Mouse (Mus musculus): ENCODE data around the gene R3hcc1l. TPM values are rescaled to one million over a fixed set of nuclear protein-coding genes. Genes with fewer than 3 reads are reported as not detected.

Gene R3hcc1l
- total and polyA plus RNA-seq, 3 experiments, result 2.7 to 28.7 (median 28.2) TPM

GRCm38 (mm10) chr19:42515656-42516055 lies 2.9 kb upstream of the R3hcc1l start:
- Histone ChIP-seq H3K4me1 (ENCODE audit: control insufficient read depth, insufficient read depth, low read length) (peaks cover 3% of the 10 kb centered on the region), H3K27me3 (ENCODE audit: control insufficient read depth, insufficient read depth, low read length) (no peaks in the 10 kb centered on the region), H3K79me2 (replicated peaks; ENCODE audit: control insufficient read depth, insufficient read depth, low read length) (0 out of 2 replicates have a peak, but pooled peaks cover 2% of the 10 kb centered on the region), H3K9ac (ENCODE audit: low read depth, low read length) (no peak overlapping the region), H3K36me3 (ENCODE audit: control insufficient read depth, insufficient read depth, low read length) (peaks cover 1% of the 10 kb centered on the region; the same call in 1 of the 2 replicates), H3K27ac (no peak overlapping the region), H3K4me3 (no peak overlapping the region)
- WGBS, result 75% methylated on average over 8 of the region's 8 CpGs
- no peak for TF ChIP-seq EP300 (IDR thresholded peaks at IDR 0.05; ENCODE audit: insufficient read depth, low read depth, low read length)
- TF ChIP-seq POLR2A (IDR thresholded peaks at IDR 0.05; ENCODE audit: insufficient read depth, low read depth, low read length), result no peak
- TF ChIP-seq CTCF (IDR thresholded peaks at IDR 0.05), result no peak
- intact Hi-C loops (cut with DNase I), result loop anchor here (5.0 to 10.0 kb wide), 2 partner anchors 147 to 711 kb away; partner anchors contain the start of gene Arhgap19
- DNase-seq, result no peak

- Histone ChIP-seq H3K27ac (no peak overlapping the region), H3K4me1 (ENCODE audit: control insufficient read depth, insufficient read depth, low read length) (peaks cover 3% of the 10 kb centered on the region), H3K36me3 (ENCODE audit: control insufficient read depth, insufficient read depth, low read length) (peaks cover 3% of the 10 kb centered on the region; the same call in 1 of the 2 replicates), H3K79me2 (replicated peaks; ENCODE audit: control insufficient read depth, insufficient read depth, low read length) (0 out of 2 replicates have a peak, but pooled peaks cover 3% of the 10 kb centered on the region), H3K27me3 (ENCODE audit: control insufficient read depth, insufficient read depth, low read length) (no peaks in the 10 kb centered on the region), H3K9ac (ENCODE audit: low read depth, low read length) (no peak overlapping the region), H3K4me3 (no peak overlapping the region)
- TF ChIP-seq POLR2A (IDR thresholded peaks at IDR 0.05; ENCODE audit: insufficient read depth, low read depth, low read length) (no peak), CTCF (IDR thresholded peaks at IDR 0.05) (no peak), EP300 (IDR thresholded peaks at IDR 0.05; ENCODE audit: insufficient read depth, low read depth, low read length) (no peak)
- intact Hi-C loops (cut with DNase I), result loop anchor here (5.0 to 10.0 kb wide), 2 partner anchors 146 to 711 kb away; partner anchors contain the start of gene Arhgap19
- 87% methylated on average over 8 of the region's 8 CpGs for WGBS
- no peak for DNase-seq
Observed at GRCm38 (mm10) chr19:42516121-42516520, 2.4 kb upstream of the R3hcc1l start.

DNA sequence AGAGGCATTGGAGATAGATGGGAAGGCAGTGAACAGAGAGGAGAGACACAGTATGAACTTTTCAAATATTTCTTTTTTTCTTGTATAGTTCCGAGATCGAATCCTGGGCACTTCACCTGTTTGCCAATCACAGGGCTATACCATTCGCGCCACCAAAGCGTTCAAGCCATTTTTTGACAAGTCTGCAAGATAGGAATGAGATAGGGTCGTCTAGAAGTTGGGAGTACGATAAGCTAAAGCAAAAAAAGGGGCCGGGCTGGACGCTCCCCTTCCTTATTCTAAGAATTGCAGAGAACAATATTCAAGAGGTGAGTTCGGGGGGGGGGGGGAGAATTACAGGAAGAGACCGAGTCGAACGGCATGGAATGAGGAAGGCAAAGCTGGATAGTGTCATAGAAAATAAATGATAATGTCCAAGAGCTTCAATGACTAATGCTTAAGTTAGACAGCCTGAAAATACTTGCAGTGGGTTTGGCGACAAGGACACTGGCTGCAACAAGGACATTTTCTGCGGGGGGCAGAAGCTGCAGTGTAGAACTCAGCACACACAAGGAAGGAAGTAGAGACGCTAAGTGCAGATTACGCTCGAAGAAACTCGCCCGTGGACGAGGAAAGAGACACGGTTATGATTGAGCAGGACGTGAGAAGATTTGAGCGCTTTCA lies 471 bp upstream of the R3hcc1l start:
- H3K4me3 ChIP-seq, result peak overlapping the region; percentile 99
- H3K79me2 ChIP-seq (replicated peaks; ENCODE audit: control insufficient read depth, insufficient read depth, low read length), result 0 out of 2 replicates have a peak, but pooled peaks cover 3% of the 10 kb centered on the region
- DNase-seq, result no peak
- TF ChIP-seq CTCF (IDR thresholded peaks at IDR 0.05) (no peak), POLR2A (IDR thresholded peaks at IDR 0.05; ENCODE audit: insufficient read depth, low read depth, low read length) (no peak), EP300 (IDR thresholded peaks at IDR 0.05; ENCODE audit: insufficient read depth, low read depth, low read length) (no peak)
- H3K36me3 ChIP-seq (ENCODE audit: control insufficient read depth, insufficient read depth, low read length), result peaks cover 3% of the 10 kb centered on the region; the same call in 1 of the 2 replicates
- H3K4me1 ChIP-seq (ENCODE audit: control insufficient read depth, insufficient read depth, low read length), result peaks cover 3% of the 10 kb centered on the region
- intact Hi-C loops (cut with DNase I), result loop anchor here (5.0 to 10.0 kb wide), 2 partner anchors 144 to 713 kb away; partner anchors contain the start of gene Arhgap19
- WGBS, result 17% methylated on average over 24 of the region's 24 CpGs
- H3K27me3 ChIP-seq (ENCODE audit: control insufficient read depth, insufficient read depth, low read length), result no peaks in the 10 kb centered on the region
- peak overlapping the region; percentile 94 for H3K27ac ChIP-seq
- H3K9ac ChIP-seq (ENCODE audit: low read depth, low read length), result peak overlapping the region; percentile 7

GRCm38 (mm10) chr19:42519760-42520159 lies 1.2 kb downstream of the R3hcc1l start:
- TF ChIP-seq CTCF (IDR thresholded peaks at IDR 0.05) (no peak), POLR2A (IDR thresholded peaks at IDR 0.05; ENCODE audit: insufficient read depth, low read depth, low read length) (no peak), EP300 (IDR thresholded peaks at IDR 0.05; ENCODE audit: insufficient read depth, low read depth, low read length) (no peak)
- peaks cover 5% of the 10 kb centered on the region; the same call in 1 of the 2 replicates for H3K79me2 ChIP-seq (replicated peaks; ENCODE audit: control insufficient read depth, insufficient read depth, low read length)
- intact Hi-C loops (cut with DNase I), result loop anchor here (2.0 to 10.0 kb wide), 3 partner anchors 17 to 715 kb away; partner anchors contain the start of gene Arhgap19
- H3K27ac ChIP-seq, result no peak overlapping the region
- peak overlapping the region; percentile 99 for H3K4me3 ChIP-seq
- peak overlapping the region; percentile 40; the same call in 1 of the 2 replicates for H3K9ac ChIP-seq (ENCODE audit: low read depth, low read length)
- no peak for DNase-seq
- peaks cover 3% of the 10 kb centered on the region; the same call in 1 of the 2 replicates for H3K36me3 ChIP-seq (ENCODE audit: control insufficient read depth, insufficient read depth, low read length)
- peaks cover 3% of the 10 kb centered on the region for H3K4me1 ChIP-seq (ENCODE audit: control insufficient read depth, insufficient read depth, low read length)
- no peaks in the 10 kb centered on the region for H3K27me3 ChIP-seq (ENCODE audit: control insufficient read depth, insufficient read depth, low read length)
- 28% methylated on average over 9 of the region's 9 CpGs for WGBS

DNA sequence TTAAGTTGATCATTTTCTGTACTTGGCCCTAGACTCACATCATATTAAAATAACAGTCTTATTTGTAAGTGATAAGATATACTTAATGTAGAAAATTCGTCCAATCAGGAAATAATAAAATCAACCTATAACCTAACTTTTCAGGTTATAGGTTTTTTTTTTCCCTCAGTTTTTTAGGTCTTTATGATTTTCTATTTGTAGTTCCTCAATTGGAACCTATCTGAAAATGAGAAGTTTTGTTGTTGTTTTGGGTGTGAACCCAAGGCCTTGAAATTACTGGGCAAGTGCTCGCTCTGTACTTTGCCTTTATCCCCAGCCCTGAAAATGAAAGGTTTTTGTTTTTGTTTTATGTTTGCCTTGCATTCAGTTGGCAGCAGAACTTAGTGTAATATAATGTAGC lies 6.1 kb downstream of the R3hcc1l start:
- peaks cover 6% of the 10 kb centered on the region for H3K4me1 ChIP-seq (ENCODE audit: control insufficient read depth, insufficient read depth, low read length)
- TF ChIP-seq CTCF (IDR thresholded peaks at IDR 0.05), result no peak
- TF ChIP-seq POLR2A (IDR thresholded peaks at IDR 0.05; ENCODE audit: insufficient read depth, low read depth, low read length), result no peak
- TF ChIP-seq EP300 (IDR thresholded peaks at IDR 0.05; ENCODE audit: insufficient read depth, low read depth, low read length), result no peak
- no peaks in the 10 kb centered on the region for H3K27me3 ChIP-seq (ENCODE audit: control insufficient read depth, insufficient read depth, low read length)
- peaks cover 6% of the 10 kb centered on the region; the same call in 1 of the 2 replicates for H3K79me2 ChIP-seq (replicated peaks; ENCODE audit: control insufficient read depth, insufficient read depth, low read length)
- H3K9ac ChIP-seq (ENCODE audit: low read depth, low read length), result no peak overlapping the region
- DNase-seq, result no peak
- 90% methylated on average over 2 of the region's 2 CpGs for WGBS
- no peak overlapping the region for H3K4me3 ChIP-seq
- H3K36me3 ChIP-seq (ENCODE audit: control insufficient read depth, insufficient read depth, low read length), result peaks cover 3% of the 10 kb centered on the region
- intact Hi-C loops (cut with DNase I), result loop anchor here (5.0 kb wide), 1 partner anchor 43 kb away; no protein-coding TSS in a partner anchor
- H3K27ac ChIP-seq, result no peak overlapping the region

Measured in heart, adult 2 months (tissue).